Mouse (Mus musculus) heart, adult 8-10 months (tissue): ENCODE measurements around the gene Hand2. TPM values are rescaled to one million over a fixed set of nuclear protein-coding genes. Genes with fewer than 3 reads are reported as not detected.

ENCODE experiments used
- total RNA-seq, 4 experiments: library from RNA; stranded (reverse); gene quantifications; 2 replicates each; pipeline ENCODE4 v1.2.4; 2022

Hand2 gene
- total RNA-seq, 4 experiments from 2014 or later: 43.0 to 58.5 (median 52.6) TPM

Other genes starting within 250 kb of the Hand2 start
- gene Scrg1, start 134.9 kb downstream of the Hand2 start, total RNA-seq: not detected
- 10 to 100 TPM; 13.2 to 15.6 (median 14.3) TPM for gene Sap30, start 166.9 kb downstream of the Hand2 start, total RNA-seq
- 10 to 100 TPM; 14.2 to 17.3 (median 14.8) TPM for gene Hmgb2, start 190.9 kb downstream of the Hand2 start, total RNA-seq